Mouse (Mus musculus): ENCODE results near the gene Eif1. TPM values are rescaled to one million over a fixed set of nuclear protein-coding genes. Genes with fewer than 3 reads are reported as not detected.

The Eif1 gene
- polyA plus RNA-seq, 1 experiment = 83.2 TPM

DNA sequence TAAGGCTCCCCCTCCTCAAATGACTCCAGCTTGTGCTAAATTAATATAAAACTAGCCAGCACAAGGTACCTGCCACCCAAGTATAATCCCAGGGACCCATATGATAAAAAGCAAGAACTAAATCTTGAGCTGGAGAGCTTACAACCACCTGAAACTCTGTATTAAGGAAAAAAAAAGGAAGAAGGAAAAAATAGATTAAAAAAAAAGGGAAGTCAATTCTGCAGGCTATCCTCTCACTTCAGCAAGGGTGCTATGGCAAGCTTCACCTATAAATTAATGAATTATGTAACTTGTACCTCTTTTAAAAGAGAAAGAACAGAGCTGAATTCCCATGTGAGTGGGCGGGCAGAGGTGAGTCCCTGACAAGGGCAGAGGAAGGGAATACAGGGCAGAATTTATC lies 8.0 kb upstream of the Eif1 start:
- Histone ChIP-seq H3K36me3 (ENCODE audit: control insufficient read depth, insufficient read depth, low read length) (no peaks in the 10 kb centered on the region), H3K4me3 (ENCODE audit: extremely low read depth, insufficient read depth, insufficient read length) (no peak overlapping the region), H3K27ac (ENCODE audit: insufficient read depth, low read length) (no peak overlapping the region), H3K4me1 (ENCODE audit: control insufficient read depth, insufficient read depth, insufficient read length) (no peaks in the 10 kb centered on the region), H3K27me3 (ENCODE audit: control insufficient read depth, insufficient read depth, low read length) (no peaks in the 10 kb centered on the region)
- no peak for DNase-seq (ENCODE audit: low read depth in 1 of 2, low spot score in 2 of 2)
- TF ChIP-seq CTCF (IDR thresholded peaks at IDR 0.05; ENCODE audit: extremely low read depth, insufficient read depth, insufficient read length, insufficient replicate concordance) = no peak
- 21% methylated on average over 1 of the region's 1 CpGs for WGBS

DNA sequence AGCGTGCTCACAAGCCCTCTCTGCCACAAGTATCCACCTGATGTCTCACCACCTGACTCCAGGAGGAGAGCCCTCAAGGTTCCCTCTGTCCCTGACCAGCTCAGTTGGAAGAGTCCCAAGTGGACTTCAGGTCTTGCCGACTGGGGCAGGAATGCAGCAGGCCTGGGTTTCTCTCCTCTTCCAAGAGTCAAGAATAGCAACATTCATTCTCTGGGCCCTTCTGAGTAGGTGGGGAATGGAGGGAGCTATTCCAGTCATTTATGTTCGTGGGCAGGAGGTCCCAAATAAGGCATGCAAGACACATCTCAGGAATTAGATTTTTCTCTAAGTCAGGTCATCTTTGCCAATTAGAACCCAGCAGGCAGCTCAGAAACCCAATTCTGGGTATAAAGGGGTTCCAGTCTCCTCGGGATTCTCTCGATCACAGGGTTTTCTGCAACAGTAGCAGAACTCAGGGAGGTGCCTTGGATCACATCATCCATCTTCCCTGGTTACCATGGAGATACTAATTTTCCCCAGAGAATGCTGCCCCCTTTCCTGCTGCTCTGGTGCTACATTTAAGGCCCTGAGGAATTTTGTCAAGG lies 7.5 kb upstream of the Eif1 start:
- DNase-seq (ENCODE audit: low read depth in 1 of 2, low spot score in 2 of 2) = no peak
- no peaks in the 10 kb centered on the region for H3K27me3 ChIP-seq (ENCODE audit: control insufficient read depth, insufficient read depth, low read length)
- no peak for TF ChIP-seq POLR2A (IDR thresholded peaks at IDR 0.05; ENCODE audit: low read depth, low read length)
- no peak for TF ChIP-seq CTCF (IDR thresholded peaks at IDR 0.05; ENCODE audit: extremely low read depth, insufficient read depth, insufficient read length, insufficient replicate concordance)
- no peak overlapping the region for H3K27ac ChIP-seq (ENCODE audit: insufficient read depth, low read length)
- no peaks in the 10 kb centered on the region for H3K36me3 ChIP-seq (ENCODE audit: control insufficient read depth, insufficient read depth, low read length)
- WGBS = 64% methylated on average over 5 of the region's 5 CpGs
- no peaks in the 10 kb centered on the region for H3K4me1 ChIP-seq (ENCODE audit: control insufficient read depth, insufficient read depth, insufficient read length)
- H3K4me3 ChIP-seq (ENCODE audit: extremely low read depth, insufficient read depth, insufficient read length) = no peak overlapping the region

DNA sequence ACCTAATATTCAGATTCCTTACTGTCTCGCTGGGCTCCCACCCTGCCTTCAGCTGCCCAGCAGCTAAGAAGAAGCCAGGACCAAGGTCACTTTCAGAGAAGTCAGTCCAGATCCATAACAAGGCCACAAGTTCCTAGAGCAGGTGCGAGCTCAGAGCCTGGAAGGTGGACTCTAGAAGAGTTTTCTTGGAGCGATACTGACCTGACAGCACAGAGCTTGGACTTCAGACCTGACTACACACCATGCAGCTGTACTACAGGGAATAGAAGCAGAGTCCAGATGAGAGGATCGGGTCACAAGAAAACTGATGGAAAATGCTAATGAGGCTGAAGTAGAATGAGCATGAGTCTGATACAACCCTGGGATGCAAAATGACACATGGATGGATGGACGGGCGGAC lies 6.3 kb upstream of the Eif1 start:
- TF ChIP-seq CTCF (IDR thresholded peaks at IDR 0.05; ENCODE audit: extremely low read depth, insufficient read depth, insufficient read length, insufficient replicate concordance) (no peak), POLR2A (IDR thresholded peaks at IDR 0.05; ENCODE audit: low read depth, low read length) (no peak)
- H3K4me1 ChIP-seq (ENCODE audit: control insufficient read depth, insufficient read depth, insufficient read length) = no peaks in the 10 kb centered on the region
- no peak overlapping the region for H3K4me3 ChIP-seq (ENCODE audit: extremely low read depth, insufficient read depth, insufficient read length)
- H3K27ac ChIP-seq (ENCODE audit: insufficient read depth, low read length) = no peak overlapping the region
- no peak for DNase-seq (ENCODE audit: low read depth in 1 of 2, low spot score in 2 of 2)
- H3K27me3 ChIP-seq (ENCODE audit: control insufficient read depth, insufficient read depth, low read length) = no peaks in the 10 kb centered on the region
- H3K36me3 ChIP-seq (ENCODE audit: control insufficient read depth, insufficient read depth, low read length) = no peaks in the 10 kb centered on the region
- 96% methylated on average over 6 of the region's 6 CpGs for WGBS

GRCm38 (mm10) chr11:100315439-100315838 lies 4.2 kb upstream of the Eif1 start:
- H3K4me3 ChIP-seq (ENCODE audit: extremely low read depth, insufficient read depth, insufficient read length) = no peak overlapping the region
- H3K27ac ChIP-seq (ENCODE audit: insufficient read depth, low read length) = no peak overlapping the region
- no peaks in the 10 kb centered on the region for H3K27me3 ChIP-seq (ENCODE audit: control insufficient read depth, insufficient read depth, low read length)
- TF ChIP-seq CTCF (IDR thresholded peaks at IDR 0.05; ENCODE audit: extremely low read depth, insufficient read depth, insufficient read length, insufficient replicate concordance) = no peak
- no peak for TF ChIP-seq POLR2A (IDR thresholded peaks at IDR 0.05; ENCODE audit: low read depth, low read length)
- no peaks in the 10 kb centered on the region for H3K4me1 ChIP-seq (ENCODE audit: control insufficient read depth, insufficient read depth, insufficient read length)
- 94% methylated on average over 5 of the region's 5 CpGs for WGBS
- DNase-seq (ENCODE audit: low read depth in 1 of 2, low spot score in 2 of 2) = no peak
- no peaks in the 10 kb centered on the region; the same call in 1 of the 2 replicates for H3K36me3 ChIP-seq (ENCODE audit: control insufficient read depth, insufficient read depth, low read length)

DNA sequence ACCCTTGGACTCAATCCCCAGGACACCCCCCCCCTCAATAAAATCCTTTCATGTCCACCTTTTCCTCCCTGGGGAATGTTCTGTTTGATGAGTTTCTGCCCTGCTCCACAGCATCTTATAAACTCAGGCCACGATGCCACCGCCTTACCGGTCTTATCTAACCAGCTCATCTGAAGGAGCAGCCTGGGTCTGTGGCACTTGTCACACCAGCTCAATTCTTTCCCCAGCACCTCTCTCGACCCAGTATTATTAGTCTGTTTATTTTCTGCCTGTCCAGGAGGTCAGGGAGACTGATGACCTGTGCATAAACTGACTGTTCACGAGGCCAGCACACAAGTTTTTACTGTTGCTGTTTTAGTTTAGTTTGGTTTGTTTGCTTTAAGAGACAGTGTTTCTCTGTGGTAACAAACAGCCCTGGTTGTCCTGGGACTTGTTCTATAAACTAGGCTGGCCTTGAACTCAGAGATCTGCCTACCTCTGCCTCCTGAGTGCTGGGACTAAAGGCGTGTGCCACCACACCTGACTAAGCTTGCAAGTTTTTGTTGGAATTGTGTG lies 1.8 kb upstream of the Eif1 start:
- 68% methylated on average over 6 of the region's 6 CpGs for WGBS
- Histone ChIP-seq H3K27ac (ENCODE audit: insufficient read depth, low read length) (no peak overlapping the region), H3K4me3 (ENCODE audit: extremely low read depth, insufficient read depth, insufficient read length) (no peak overlapping the region), H3K36me3 (ENCODE audit: control insufficient read depth, insufficient read depth, low read length) (peaks cover 14% of the 10 kb centered on the region), H3K27me3 (ENCODE audit: control insufficient read depth, insufficient read depth, low read length) (no peaks in the 10 kb centered on the region), H3K4me1 (ENCODE audit: control insufficient read depth, insufficient read depth, insufficient read length) (no peaks in the 10 kb centered on the region)
- DNase-seq (ENCODE audit: low read depth in 1 of 2, low spot score in 2 of 2) = no peak
- TF ChIP-seq CTCF (IDR thresholded peaks at IDR 0.05; ENCODE audit: extremely low read depth, insufficient read depth, insufficient read length, insufficient replicate concordance) (no peak), POLR2A (IDR thresholded peaks at IDR 0.05; ENCODE audit: low read depth, low read length) (no peak)

GRCm38 (mm10) chr11:100318529-100319451 lies 895 bp upstream of the Eif1 start:
- Histone ChIP-seq H3K27ac (ENCODE audit: insufficient read depth, low read length) (no peak overlapping the region), H3K4me1 (ENCODE audit: control insufficient read depth, insufficient read depth, insufficient read length) (no peaks in the 10 kb centered on the region), H3K4me3 (ENCODE audit: extremely low read depth, insufficient read depth, insufficient read length) (no peak overlapping the region), H3K36me3 (ENCODE audit: control insufficient read depth, insufficient read depth, low read length) (peaks cover 14% of the 10 kb centered on the region), H3K27me3 (ENCODE audit: control insufficient read depth, insufficient read depth, low read length) (no peaks in the 10 kb centered on the region)
- TF ChIP-seq CTCF (IDR thresholded peaks at IDR 0.05; ENCODE audit: extremely low read depth, insufficient read depth, insufficient read length, insufficient replicate concordance) = no peak
- TF ChIP-seq POLR2A (IDR thresholded peaks at IDR 0.05; ENCODE audit: low read depth, low read length) = no peak
- no peak for DNase-seq (ENCODE audit: low read depth in 1 of 2, low spot score in 2 of 2)
- WGBS = 75% methylated on average over 10 of the region's 10 CpGs
